Mouse (Mus musculus): ENCODE measurements at regions not wholly inside any gene's neighbourhood (a gene's known extent, or its start where the extent isn't known, plus 50 kb on each side); places are given as distances from the start of the nearest gene placed in this dataset.

DNA sequence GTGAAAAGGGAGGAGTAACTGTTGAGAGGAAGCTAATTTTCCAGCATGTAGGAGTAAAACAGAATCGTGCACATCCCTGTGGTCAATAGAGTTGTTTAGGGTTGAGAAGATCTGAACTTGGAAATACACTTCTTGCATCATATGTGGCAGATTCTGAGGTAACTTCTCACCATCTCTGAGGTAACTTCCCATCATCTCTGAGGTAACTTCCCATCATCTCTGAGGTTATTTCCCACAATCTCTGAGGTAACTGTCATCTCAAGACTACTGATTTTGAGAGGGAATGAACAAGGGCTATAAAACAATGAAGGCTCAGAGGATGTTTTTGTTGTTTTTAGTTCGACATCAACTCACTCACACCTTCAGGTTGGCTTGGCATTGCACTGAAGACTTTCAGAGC lies 175.9 kb upstream of the Ubash3b start:
- H3K36me3 ChIP-seq = no peaks in the 10 kb centered on the region
- WGBS = 75% methylated on average over 2 of the region's 2 CpGs
- H3K9ac ChIP-seq = no peak overlapping the region
- H3K27ac ChIP-seq = no peak overlapping the region
- no peak overlapping the region for H3K4me2 ChIP-seq
- no peak for ATAC-seq (replicated peaks; ENCODE audit: insufficient number of reproducible peaks, insufficient read depth, low FRiP score, low read depth)
- H3K4me3 ChIP-seq = no peak overlapping the region
- H3K9me3 ChIP-seq (replicated peaks) = no peaks in the 10 kb centered on the region
- H3K4me1 ChIP-seq (replicated peaks) = peaks cover 11% of the 10 kb centered on the region
- H3K27me3 ChIP-seq = no peaks in the 10 kb centered on the region

DNA sequence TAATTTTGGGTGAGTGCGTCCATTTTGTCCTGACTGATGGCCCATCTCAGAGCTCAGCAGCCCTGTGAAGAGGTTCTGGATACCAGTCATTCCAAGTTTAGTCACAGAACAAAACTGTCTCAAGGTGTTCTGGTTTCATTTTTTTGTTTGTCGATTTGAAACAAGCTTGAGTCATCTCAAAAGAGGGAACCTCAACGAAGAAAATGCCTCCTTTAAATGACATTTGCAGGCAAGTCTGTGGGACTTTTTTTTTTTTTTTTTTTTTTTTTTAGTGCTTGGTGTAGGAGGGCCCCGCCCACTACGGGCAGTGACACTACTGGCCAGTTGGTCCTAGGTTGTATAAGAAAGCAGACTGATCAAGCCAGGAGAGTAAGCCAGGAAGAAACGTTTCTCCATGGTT lies 175.3 kb upstream of the Ubash3b start:
- Histone ChIP-seq H3K27ac (no peak overlapping the region), H3K4me1 (replicated peaks) (peaks cover 11% of the 10 kb centered on the region), H3K9me3 (replicated peaks) (no peaks in the 10 kb centered on the region), H3K4me2 (no peak overlapping the region), H3K27me3 (no peaks in the 10 kb centered on the region), H3K9ac (no peak overlapping the region), H3K36me3 (no peaks in the 10 kb centered on the region), H3K4me3 (no peak overlapping the region)
- ATAC-seq (replicated peaks; ENCODE audit: insufficient number of reproducible peaks, insufficient read depth, low FRiP score, low read depth) = no peak
- WGBS = 76% methylated on average over 6 of the region's 6 CpGs

DNA sequence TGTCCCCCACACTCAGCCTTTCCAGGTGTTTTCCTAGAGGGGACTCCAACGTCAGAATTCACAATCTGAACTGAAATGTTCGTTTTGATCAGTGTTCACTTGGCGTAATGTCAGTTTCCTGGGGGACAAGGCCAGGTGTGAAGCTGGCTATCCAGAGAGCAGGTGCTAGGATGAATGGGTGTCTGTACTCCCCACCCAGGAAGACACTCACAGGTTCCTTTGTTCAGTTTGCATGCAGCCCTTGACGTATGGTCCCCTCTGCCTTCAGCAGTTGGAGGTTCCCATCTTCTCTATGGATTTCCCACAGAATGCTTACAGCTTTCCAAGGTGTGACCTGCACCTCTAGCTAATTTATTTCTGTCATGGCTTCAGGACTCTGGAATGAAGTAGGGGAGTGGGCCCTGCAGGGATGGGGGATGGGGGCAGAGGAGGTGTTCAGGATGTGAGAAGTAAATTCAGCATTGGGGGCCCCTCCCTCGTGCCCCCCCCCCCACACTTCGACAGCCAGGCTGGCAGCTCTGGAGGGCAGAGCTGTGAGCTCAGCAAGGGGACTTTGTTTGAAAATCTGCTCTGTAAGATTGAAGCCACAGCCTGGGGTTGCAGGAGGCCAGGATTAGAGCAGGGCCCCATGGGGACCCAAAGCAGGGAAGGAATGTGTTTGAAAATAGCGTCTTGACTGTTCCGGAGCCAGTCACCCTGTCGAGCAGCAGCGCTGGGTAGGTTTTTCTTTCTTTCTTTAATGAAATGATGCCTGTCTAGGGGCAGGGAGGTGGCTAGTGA lies 173.2 kb upstream of the Ubash3b start:
- H3K4me1 ChIP-seq (replicated peaks) = peaks cover 11% of the 10 kb centered on the region
- no peak overlapping the region for H3K9ac ChIP-seq
- WGBS = 25% methylated on average over 10 of the region's 10 CpGs
- no peak overlapping the region for H3K27ac ChIP-seq
- H3K9me3 ChIP-seq (replicated peaks) = no peaks in the 10 kb centered on the region
- no peak for ATAC-seq (replicated peaks; ENCODE audit: insufficient number of reproducible peaks, insufficient read depth, low FRiP score, low read depth)
- no peaks in the 10 kb centered on the region for H3K27me3 ChIP-seq
- no peaks in the 10 kb centered on the region for H3K36me3 ChIP-seq
- peak overlapping the region; percentile 17; the same call in 1 of the 2 replicates for H3K4me2 ChIP-seq
- H3K4me3 ChIP-seq = no peak overlapping the region

DNA sequence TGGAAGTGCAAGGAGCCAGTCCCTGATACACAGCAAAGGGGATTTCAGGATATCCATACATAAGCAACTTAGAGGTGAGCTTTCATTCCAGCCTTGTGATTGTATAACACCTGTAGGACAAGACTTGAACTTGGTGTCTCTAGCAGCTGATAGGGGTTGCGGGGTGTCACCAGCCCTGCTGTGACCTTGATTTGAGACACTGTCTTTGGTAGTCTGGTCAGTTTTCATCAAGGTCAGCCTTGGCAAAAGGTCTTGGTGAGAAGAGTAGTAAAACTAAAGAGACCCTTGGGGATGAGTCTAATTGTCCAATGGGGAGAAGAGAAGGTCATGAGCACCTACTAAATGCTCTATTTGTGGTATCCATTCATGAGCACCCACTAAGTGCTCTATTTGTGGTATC lies 172.0 kb upstream of the Ubash3b start:
- ATAC-seq (replicated peaks; ENCODE audit: insufficient number of reproducible peaks, insufficient read depth, low FRiP score, low read depth) = no peak
- peaks cover 14% of the 10 kb centered on the region for H3K4me1 ChIP-seq (replicated peaks)
- H3K27ac ChIP-seq = no peak overlapping the region
- H3K4me2 ChIP-seq = no peak overlapping the region
- H3K36me3 ChIP-seq = no peaks in the 10 kb centered on the region
- H3K4me3 ChIP-seq = no peak overlapping the region
- H3K9me3 ChIP-seq (replicated peaks) = no peaks in the 10 kb centered on the region
- WGBS = 94% methylated on average over 1 of the region's 1 CpGs
- no peak overlapping the region for H3K9ac ChIP-seq
- no peaks in the 10 kb centered on the region for H3K27me3 ChIP-seq

DNA sequence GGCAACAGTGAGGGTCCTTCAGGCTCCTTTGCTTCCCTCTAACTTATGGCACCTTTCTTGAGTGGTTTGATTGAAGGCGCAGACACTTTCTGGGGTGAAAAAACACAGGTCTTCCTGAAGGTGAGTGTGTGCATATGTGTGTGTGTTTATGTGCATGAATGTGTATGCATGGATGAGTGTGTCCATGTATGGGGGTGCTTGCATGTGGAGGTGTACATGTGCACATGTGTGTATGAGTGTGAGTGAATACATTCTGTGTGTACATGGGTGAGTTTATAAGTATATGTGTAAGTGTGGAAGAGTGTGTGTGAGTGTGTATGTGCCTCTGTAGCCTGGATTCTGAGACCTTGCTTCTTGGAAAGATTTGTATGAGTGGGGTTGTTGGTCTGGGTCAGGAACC lies 167.5 kb upstream of the Ubash3b start:
- peak overlapping the region; percentile 40 for H3K4me2 ChIP-seq
- H3K27ac ChIP-seq = 0 out of 2 replicates have a peak overlapping the region, but pooled peaks have one; percentile 27
- WGBS = 97% methylated on average over 1 of the region's 1 CpGs
- H3K4me3 ChIP-seq = no peak overlapping the region
- no peaks in the 10 kb centered on the region for H3K27me3 ChIP-seq
- ATAC-seq (replicated peaks; ENCODE audit: insufficient number of reproducible peaks, insufficient read depth, low FRiP score, low read depth) = no peak
- H3K9me3 ChIP-seq (replicated peaks) = no peaks in the 10 kb centered on the region
- 0 out of 2 replicates have a peak overlapping the region, but pooled peaks have one; percentile 28 for H3K9ac ChIP-seq
- no peaks in the 10 kb centered on the region for H3K36me3 ChIP-seq
- H3K4me1 ChIP-seq (replicated peaks) = peaks cover 21% of the 10 kb centered on the region

DNA sequence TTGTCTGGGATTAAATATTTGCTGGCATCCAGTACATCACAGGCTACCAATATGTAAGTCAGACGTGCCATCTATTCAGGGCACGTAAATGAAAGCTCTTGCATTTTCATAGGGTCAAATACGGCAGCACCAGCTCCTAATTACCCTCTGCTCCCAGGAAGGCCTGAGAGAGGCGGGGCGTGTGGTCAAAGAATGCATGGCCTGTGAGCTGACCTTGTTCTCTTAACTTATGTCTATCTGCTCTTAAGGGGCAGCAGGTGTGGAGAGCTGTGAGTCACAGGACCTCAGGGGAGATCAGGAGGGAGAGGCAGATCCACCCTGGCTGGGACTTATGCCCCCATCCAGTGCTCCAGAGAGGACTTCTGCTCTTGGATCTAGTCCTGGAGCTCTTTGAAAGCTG lies 167.0 kb upstream of the Ubash3b start:
- ATAC-seq (replicated peaks; ENCODE audit: insufficient number of reproducible peaks, insufficient read depth, low FRiP score, low read depth) = no peak
- Histone ChIP-seq H3K4me3 (peak overlapping the region; percentile 2; the same call in 1 of the 2 replicates), H3K27ac (0 out of 2 replicates have a peak overlapping the region, but pooled peaks have one; percentile 27), H3K9me3 (replicated peaks) (no peaks in the 10 kb centered on the region), H3K4me1 (replicated peaks) (peaks cover 21% of the 10 kb centered on the region), H3K4me2 (peak overlapping the region; percentile 40), H3K36me3 (no peaks in the 10 kb centered on the region), H3K9ac (0 out of 2 replicates have a peak overlapping the region, but pooled peaks have one; percentile 28), H3K27me3 (no peaks in the 10 kb centered on the region)
- WGBS = 39% methylated on average over 5 of the region's 5 CpGs

DNA sequence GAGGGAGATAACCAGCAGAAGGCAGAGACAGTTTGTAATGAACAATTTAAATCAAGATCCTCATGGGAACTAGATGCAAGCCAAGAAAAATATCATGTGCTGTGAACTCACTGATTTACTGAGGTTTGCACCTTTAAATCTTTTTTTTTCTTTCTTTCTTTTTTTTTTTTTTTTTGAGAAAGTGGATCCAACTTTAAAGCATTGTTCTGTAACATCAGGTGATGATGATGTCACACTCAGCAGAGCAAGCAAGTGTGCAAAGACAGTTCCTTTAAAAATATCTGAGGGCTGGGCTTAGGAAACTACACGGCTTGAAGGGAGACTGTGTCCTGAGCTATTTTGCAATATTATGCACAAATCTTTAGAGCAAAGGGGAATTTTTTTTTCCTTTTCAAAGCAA lies 166.6 kb upstream of the Ubash3b start:
- H3K36me3 ChIP-seq = no peaks in the 10 kb centered on the region
- peaks cover 21% of the 10 kb centered on the region for H3K4me1 ChIP-seq (replicated peaks)
- H3K9me3 ChIP-seq (replicated peaks) = no peaks in the 10 kb centered on the region
- 0 out of 2 replicates have a peak overlapping the region, but pooled peaks have one; percentile 2 for H3K4me3 ChIP-seq
- no peak for ATAC-seq (replicated peaks; ENCODE audit: insufficient number of reproducible peaks, insufficient read depth, low FRiP score, low read depth)
- 11% methylated on average over 1 of the region's 1 CpGs for WGBS
- H3K27ac ChIP-seq = 0 out of 2 replicates have a peak overlapping the region, but pooled peaks have one; percentile 37
- H3K27me3 ChIP-seq = no peaks in the 10 kb centered on the region
- peak overlapping the region; percentile 40 for H3K4me2 ChIP-seq
- H3K9ac ChIP-seq = no peak overlapping the region

DNA sequence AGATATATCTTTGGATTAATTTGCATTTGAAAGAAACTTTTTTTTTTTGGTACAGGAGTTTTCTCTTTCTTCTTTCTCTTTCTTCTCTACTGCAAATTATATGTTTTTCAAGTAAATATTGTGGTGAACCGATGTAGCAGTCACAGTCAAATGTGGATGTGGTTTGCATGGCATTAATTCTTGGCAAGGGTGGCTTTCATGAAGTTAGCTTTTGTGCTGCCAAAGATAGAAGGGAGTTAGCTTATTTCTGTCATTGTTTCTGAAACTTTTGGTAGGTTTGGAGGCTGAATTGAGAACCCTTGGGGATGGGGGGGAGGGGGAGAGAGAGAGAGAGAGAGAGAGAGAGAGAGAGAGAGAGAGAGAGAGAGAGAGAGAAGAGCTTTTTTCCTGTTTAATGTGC lies 166.1 kb upstream of the Ubash3b start:
- H3K4me2 ChIP-seq = peak overlapping the region; percentile 35; the same call in 1 of the 2 replicates
- H3K27ac ChIP-seq = peak overlapping the region; percentile 37; the same call in 1 of the 2 replicates
- peaks cover 21% of the 10 kb centered on the region for H3K4me1 ChIP-seq (replicated peaks)
- 61% methylated on average over 1 of the region's 1 CpGs for WGBS
- H3K9me3 ChIP-seq (replicated peaks) = no peaks in the 10 kb centered on the region
- ATAC-seq (replicated peaks; ENCODE audit: insufficient number of reproducible peaks, insufficient read depth, low FRiP score, low read depth) = no peak
- H3K36me3 ChIP-seq = no peaks in the 10 kb centered on the region
- no peak overlapping the region for H3K4me3 ChIP-seq
- H3K27me3 ChIP-seq = no peaks in the 10 kb centered on the region
- no peak overlapping the region for H3K9ac ChIP-seq

DNA sequence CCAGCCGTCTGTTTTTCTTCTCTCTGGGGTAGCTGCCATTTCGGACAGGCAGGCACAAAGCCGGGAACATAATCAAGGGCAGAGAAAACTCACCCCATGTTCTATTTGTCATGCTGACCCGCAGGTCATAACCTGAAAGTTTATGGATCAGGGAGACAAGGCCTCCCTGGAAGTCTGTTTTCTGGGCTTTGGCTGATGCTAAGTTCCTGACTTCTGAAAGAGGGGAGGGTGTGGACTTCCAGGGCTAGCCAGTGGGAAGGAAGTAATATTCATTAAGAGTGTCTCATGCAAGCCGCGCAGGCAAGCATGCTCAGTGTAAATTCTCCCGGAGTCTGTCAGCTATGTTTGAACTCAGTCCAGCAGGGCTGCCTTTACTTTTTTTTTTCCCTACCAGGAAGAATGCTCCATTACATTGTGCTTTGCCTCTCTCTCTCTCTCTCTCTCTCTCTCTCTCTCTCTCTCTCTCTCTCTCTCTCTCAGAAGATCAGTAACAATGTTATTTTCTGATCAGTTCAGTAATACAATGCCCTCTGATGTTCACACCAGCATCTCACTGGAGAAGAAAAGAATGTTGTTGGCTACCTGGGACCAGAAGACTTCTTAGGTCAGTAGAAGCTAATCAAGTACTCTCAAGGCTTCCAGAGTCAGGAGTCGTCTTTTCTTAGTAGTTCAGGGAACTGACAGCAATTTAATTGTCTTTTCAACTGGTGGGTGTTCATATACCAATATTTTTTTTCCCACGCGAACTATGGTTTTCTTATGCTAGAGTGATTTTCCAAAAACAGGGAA lies 165.5 kb upstream of the Ubash3b start:
- peak; percentile 79 for ATAC-seq (replicated peaks; ENCODE audit: insufficient number of reproducible peaks, insufficient read depth, low FRiP score, low read depth)
- Histone ChIP-seq H3K9me3 (replicated peaks) (no peaks in the 10 kb centered on the region), H3K27ac (peak overlapping the region; percentile 69), H3K4me2 (peak overlapping the region; percentile 35), H3K4me1 (replicated peaks) (peaks cover 21% of the 10 kb centered on the region), H3K4me3 (no peak overlapping the region; the same call in 1 of the 2 replicates), H3K9ac (no peak overlapping the region), H3K36me3 (no peaks in the 10 kb centered on the region), H3K27me3 (no peaks in the 10 kb centered on the region)
- WGBS = 29% methylated on average over 10 of the region's 10 CpGs

DNA sequence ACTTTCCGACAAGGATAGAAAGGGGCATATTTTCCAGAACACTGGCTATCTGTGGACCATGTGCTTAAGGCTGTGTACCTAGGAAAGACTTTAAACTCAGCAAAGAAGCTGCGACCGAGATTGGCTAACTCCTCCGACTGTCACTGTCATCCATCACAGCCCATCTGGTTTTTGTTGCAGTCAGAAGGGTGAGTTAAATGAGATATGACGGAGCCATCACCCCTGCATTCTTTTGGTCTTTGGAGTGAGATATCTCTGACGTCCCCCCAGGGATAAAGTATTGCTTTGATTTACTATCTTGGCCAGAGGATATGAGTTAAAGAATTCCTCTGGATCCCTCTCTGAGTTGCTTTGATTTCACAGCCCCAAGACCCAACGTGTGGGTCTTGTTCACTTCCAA lies 160.0 kb upstream of the Ubash3b start:
- H3K9me3 ChIP-seq (replicated peaks) = no peaks in the 10 kb centered on the region
- H3K36me3 ChIP-seq = no peaks in the 10 kb centered on the region
- no peak for ATAC-seq (replicated peaks; ENCODE audit: insufficient number of reproducible peaks, insufficient read depth, low FRiP score, low read depth)
- no peak overlapping the region for H3K27ac ChIP-seq
- peaks cover 4% of the 10 kb centered on the region for H3K4me1 ChIP-seq (replicated peaks)
- 37% methylated on average over 7 of the region's 7 CpGs for WGBS
- no peak overlapping the region for H3K4me3 ChIP-seq
- no peaks in the 10 kb centered on the region for H3K27me3 ChIP-seq
- no peak overlapping the region for H3K4me2 ChIP-seq
- no peak overlapping the region for H3K9ac ChIP-seq

DNA sequence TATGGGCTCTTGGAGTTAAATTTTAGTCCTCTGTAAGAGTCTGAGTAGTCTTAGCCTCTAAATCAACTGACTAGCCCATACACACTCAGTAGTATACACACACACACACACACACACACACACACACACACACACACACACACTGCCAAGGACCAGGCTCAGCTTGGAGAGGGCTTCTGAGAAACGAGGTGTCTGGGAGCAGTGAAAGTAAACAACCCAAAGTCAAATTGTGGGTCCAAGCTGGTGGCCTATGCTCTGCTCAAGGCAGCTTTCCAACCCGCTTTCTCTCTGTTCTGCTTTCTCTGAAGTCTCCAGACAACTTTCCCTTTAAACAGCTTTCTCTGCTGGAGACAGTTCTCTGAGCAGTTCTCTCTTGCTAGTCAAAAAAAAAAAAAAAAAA lies 157.6 kb upstream of the Ubash3b start:
- Histone ChIP-seq H3K27me3 (no peaks in the 10 kb centered on the region), H3K9me3 (replicated peaks) (no peaks in the 10 kb centered on the region), H3K9ac (no peak overlapping the region), H3K4me3 (no peak overlapping the region), H3K4me1 (replicated peaks) (no peaks in the 10 kb centered on the region), H3K27ac (no peak overlapping the region), H3K36me3 (no peaks in the 10 kb centered on the region), H3K4me2 (no peak overlapping the region)
- ATAC-seq (replicated peaks; ENCODE audit: insufficient number of reproducible peaks, insufficient read depth, low FRiP score, low read depth) = no peak
- WGBS = 50% methylated on average over 2 of the region's 2 CpGs
